Mouse (Mus musculus) heart, postnatal 36 days (tissue): Measurements from ENCODE around the gene Egfl6. TPM values are rescaled to one million over a fixed set of nuclear protein-coding genes. Genes with fewer than 3 reads are reported as not detected.
A peak's percentile ranks its signal among the peaks of the same experiment; 100 is the strongest.
"Not testable (repeated sequence)": the region's sequence is repeated elsewhere in the genome, so short reads cannot be mapped to it uniquely, and the experiment has no call there.

Experiments
- DNase-seq, 2 experiments: peaks; one replicate each; pipeline ENCODE4 v3.0.0; 2021 to 2022
- intact Hi-C: fragments of 180-260 bp; cut with DNase I; formaldehyde crosslinking; loops from one replicate; pipeline ENCODE4 v1.15.1; 2025
- total RNA-seq, 2 experiments: library from RNA; stranded (reverse); gene quantifications; 2 replicates each; pipeline ENCODE4 v1.2.3; 2021

The Egfl6 gene
- total RNA-seq, 2 experiments from 2014 or later = 0.39 to 0.41 TPM

DNA sequence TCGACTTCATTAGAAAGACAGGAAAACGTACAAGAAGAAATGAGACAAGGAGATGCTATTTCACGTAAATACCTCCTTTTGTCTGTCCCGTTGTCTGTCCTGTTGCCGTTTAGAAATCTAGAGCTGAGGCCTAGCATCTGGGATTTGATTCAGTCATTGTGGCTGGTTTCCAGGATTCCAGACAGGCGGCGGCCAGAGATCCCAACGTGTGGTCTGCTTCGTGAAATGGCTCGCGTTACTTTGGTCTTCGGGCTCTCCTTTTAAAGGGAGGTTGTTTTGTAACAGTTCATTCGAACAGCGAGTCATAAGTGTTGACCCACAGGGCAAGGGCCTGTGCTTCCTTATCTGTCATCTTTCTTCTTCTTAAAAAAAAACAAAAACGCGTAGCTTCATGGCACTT, 67.2 kb downstream of the Egfl6 start, which contains the start of gene Tceanc:
Gene Tceanc, minus strand, starts transcription at position 223 of the 400 bp plus-strand sequence.
- intact Hi-C loops = loop anchor here (10.0 kb wide), 2 partner anchors 344 to 546 kb away; partner anchors contain the start of gene Gemin8
- DNase-seq = peak; percentile 10

DNA sequence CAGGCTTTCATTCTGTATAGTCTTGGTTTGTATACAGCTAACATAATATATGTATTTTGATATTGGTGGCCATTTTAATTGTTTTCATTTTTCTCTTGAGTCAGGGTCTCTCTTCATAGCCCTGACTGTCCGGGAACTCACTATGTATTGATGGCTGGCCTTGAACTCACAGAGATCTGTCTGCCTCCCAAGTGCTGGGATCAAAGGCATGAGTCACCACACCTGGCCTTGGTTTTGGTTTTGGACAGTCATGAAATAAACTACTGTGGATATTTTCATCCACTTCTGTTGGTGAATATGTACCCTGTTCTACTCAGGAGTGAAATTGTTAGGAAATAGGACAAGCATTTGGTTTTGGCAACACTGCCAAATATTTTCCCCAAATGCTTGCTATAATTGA, 68.9 kb downstream of the Egfl6 start:
- intact Hi-C loops = loop anchor here (10.0 kb wide), 2 partner anchors 342 to 548 kb away; partner anchors contain the start of gene Gemin8
- no peak for DNase-seq

DNA sequence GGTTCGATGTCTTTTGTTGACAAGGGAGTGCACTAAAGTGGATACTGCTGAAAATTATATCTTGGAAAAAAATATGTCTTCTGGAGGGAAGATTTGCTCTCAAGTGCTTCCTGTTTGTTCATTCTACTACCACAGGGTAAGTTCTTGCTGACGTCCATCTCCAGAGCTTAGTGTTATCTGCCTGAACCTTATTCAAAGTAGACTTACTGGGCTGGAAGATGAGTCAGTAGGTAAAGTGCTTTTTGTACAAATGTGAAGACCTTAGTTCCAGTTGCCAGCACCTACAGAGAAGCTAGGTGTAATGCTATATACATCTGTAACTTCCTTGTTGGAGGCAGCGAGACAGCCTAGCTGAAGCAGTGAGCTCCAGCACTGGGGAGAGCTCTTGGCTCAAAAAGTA, 69.6 kb downstream of the Egfl6 start:
- DNase-seq = no peak
- intact Hi-C loops = loop anchor here (10.0 kb wide), 2 partner anchors 341 to 549 kb away; partner anchors contain the start of gene Gemin8

DNA sequence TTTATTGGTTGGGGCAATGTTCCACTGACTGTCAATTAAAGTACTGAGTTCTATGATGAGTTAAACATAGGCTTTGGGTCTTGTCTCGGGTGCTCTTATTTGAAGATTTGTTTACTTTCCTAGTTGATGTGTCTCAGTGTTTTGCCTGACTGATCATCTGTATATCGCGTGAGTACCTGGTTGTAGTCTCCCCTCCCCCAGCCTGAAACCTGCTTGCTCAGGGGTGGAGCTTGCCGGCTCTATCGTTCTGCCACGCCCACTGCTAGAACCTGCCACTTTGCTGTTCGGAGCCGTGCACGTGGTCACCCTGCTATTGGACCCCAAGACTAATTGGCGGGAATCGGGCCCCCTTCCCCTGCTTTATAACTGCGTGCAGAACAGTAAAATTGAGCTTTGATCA, 71.5 kb downstream of the Egfl6 start:
- not testable (repeated sequence) for DNase-seq
- intact Hi-C loops = loop anchor here (5.0 to 10.0 kb wide), 3 partner anchors 138 to 551 kb away; partner anchors contain the start of gene Gemin8

DNA sequence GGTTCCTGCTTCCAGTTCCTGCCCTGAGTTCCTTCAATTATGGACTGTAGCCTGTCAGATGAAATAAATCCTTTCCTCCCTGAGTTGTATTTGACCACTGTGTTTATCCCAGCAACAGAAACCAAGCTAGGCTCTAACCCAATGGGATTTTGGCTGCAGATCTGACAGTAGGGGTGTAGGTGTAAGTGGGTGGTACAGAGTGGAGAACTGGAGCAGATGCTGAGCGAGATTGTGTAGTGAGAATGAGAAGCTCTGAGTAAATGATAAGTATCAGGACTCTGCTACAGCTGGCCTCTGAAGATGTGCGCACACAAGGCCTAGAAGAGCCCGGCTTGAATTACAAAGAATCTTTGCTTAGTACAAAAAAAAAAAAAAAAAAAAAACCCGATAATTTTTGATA, 73.4 kb downstream of the Egfl6 start:
- intact Hi-C loops = loop anchor here (5.0 to 10.0 kb wide), 3 partner anchors 140 to 553 kb away; partner anchors contain the start of gene Gemin8
- no peak for DNase-seq

DNA sequence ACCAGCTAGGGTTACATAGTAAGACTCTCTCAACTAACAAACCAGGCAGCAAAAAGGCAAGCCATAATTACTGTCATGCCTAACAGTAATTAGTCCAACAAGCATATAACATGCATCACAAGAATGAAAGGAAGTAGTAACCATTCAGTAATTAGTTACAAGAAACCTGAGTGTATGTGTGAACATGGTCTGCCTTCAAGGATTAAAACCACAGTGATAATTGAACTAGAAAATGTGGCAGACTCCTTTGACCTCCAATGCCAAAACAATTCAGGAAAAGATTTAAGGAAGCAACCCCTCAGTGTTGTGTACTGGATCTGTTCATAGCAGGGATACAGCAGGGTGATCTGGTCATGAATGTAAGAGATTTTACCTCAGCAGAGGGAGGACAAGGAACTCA, 74.4 kb downstream of the Egfl6 start:
- DNase-seq = no peak
- intact Hi-C loops = loop anchor here (2.0 to 10.0 kb wide), 5 partner anchors 32 to 554 kb away; partner anchors contain the start of genes Gemin8, Ofd1, Rab9 and Trappc2

DNA sequence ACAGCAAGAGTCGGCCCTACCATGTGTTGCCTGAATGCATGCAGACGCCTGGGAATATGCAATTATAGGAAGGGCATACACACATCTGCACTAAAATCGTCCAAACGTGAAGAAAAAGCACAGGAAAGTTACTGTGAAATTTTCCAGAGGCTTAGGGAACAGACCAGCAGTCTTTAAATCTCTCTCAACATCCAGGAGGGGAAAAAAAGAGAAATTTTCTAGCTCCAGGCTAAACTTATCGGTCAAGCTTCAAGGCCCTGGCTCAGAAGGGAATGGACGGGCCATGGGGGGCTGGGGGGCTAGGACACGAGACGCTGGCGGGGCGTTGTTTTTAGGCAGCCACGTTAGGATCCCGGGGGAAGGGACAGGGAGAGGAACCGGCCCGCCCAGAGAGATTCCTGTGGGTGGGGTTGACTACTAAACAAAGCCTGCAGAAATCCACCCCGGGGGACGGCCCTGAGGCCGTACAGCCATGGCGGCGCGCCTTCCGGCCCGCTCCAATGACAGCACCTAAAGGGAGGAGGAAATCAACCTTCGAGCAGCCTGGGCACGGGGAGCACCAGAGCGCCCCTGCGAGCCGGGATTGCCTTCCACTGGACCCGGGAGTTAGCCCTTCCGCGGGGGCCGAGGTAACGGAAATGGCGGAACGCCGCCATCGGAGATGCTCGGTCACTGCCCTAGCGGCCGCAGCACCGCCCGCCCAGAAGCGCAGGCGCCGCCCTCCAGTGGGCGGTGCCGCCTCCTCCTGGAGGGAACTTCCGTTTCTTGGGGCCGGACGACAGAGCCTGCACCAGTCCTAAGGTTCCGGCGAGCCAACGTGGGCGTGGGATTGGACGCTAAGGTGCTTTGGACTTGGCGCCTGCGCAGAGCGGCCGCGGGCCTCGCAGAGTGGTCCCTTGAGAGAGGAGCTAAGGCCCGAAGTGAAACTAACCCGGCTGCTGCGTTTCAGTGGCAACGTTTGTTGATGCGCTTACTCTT, 75.5 kb downstream of the Egfl6 start:
- intact Hi-C loops = loop anchor here (2.0 to 10.0 kb wide), 6 partner anchors 31 to 1842 kb away; partner anchors contain the start of genes Gemin8, Ofd1, Rab9 and Trappc2
- peak; percentile 89 to 90 for DNase-seq

DNA sequence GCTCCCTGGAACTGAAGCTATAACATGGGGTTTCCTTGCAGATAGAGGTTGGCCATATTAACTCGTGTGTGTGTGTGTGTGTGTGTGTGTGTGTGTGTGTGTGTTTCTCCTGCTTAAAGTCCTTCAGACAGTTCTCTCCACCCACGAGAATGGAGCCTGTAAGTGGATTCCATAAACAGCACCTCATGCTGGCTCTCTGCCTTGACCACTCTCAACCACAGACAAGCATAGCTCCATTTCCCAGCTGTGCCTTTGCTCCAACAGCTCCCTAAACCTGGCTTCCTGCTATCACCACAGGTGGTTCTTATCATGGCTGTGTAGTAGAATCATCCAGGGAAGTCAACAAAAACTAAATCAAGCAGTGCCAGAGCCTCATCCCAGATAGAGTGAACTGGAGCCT, 81.1 kb downstream of the Egfl6 start:
- no peak for DNase-seq
- intact Hi-C loops = no loop called here

DNA sequence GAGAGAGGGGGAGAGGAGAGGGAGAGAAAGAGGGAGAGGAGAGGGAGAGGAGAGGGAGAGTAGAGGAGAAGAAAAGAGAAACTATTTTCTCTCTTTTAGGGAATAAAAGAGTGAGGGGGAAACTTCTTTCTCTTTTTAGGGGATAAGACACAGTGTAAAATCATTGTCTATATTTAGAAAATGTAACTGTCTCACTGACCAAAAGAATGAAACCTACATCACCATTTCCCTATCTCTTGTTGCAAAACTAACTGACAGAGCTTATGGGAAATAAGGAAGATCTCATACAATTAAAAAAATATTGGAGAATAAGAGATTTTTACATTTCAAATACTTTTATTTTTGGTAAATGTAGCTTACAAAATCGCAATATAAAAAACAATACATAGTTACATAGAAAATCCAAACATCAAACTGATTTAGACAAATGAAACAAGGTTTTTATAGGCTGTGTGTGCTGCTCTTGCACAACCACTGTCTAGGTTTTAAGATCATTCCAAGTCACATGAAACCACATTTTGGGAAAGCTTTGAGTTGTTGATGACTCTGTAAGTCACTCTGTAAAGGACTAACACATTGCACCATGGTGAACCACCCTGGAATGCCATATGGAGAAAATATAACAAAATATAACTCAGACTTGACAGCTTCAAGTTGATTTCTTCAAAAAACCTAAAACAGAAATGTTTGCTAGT, 85.9 kb downstream of the Egfl6 start:
- DNase-seq = no peak
- intact Hi-C loops = no loop called here

DNA sequence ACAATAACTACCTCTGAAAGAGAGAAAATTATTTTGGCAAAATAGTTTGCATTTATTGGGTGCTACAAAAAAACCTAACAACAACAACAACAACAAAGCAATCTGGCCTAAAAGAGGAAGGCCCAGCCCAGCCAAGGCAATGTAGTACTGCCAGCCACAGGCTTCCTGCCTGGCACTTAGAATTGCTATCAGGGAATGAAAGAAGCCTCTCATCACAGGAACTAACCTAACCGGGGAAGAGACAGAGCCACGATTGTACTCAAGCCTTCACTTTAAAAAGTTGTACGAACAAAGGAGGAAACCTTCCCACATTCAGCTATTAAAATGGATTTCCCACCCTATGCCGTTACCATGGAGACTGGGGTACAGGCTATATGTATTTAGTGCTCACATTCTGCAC, 87.7 kb downstream of the Egfl6 start:
- no peak for DNase-seq
- intact Hi-C loops = no loop called here

DNA sequence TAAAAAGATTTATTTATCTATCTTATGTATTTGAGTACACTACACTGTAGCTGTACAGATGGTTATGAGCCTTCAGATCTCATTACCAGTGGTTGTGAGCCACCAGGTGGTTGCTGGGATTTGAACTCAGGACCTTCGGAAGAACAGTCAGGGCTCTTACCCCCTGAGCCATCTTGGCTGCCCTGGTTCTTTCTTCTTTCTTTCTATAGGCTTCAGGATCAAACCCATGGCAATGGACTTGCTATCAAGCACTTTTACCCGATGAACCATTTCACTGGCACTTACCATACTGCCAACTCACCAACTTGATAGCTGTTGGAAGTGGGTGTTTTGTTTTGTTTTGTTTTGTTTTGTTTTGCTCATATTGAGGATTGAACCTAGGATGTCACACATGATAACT, 90.5 kb downstream of the Egfl6 start:
- no peak for DNase-seq
- intact Hi-C loops = no loop called here

DNA sequence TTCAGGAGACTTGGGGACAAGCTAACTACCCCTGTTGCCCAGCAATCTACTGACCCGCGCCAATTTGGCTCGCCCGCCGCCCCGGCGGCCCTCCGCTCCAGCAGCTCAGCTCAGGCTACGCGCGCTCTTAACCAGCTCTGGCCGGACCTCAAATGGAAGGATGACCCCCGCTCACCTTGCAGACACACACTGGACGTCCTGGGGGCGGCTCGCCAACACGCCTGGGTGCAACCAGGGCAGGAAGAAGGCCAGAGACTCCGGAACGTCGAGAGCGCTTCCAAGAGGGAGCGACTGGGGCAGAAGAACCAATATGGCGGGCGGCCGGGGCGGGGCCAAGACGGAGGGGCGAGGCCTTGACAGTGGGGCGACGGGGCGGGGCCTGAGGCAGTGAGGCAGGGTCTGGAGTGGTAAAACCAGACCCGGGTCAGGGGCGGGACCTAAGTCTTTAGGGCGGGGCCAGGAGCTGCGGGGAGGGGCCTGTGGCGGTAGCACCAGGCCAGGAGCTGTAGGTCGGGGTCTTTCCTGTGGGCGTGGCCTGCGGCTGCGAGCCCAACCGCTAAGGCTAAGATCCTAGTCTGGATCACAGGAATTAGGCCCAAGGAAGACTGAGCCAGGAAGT, 106.0 kb downstream of the Egfl6 start, which contains the start of gene Rab9:
Gene Rab9, minus strand, starts transcription at position 503 of the 619 bp plus-strand sequence.
- intact Hi-C loops = loop anchor here (2.0 kb wide), 1 partner anchor 31 kb away; no protein-coding TSS in a partner anchor
- peak; percentile 88 to 92 for DNase-seq

DNA sequence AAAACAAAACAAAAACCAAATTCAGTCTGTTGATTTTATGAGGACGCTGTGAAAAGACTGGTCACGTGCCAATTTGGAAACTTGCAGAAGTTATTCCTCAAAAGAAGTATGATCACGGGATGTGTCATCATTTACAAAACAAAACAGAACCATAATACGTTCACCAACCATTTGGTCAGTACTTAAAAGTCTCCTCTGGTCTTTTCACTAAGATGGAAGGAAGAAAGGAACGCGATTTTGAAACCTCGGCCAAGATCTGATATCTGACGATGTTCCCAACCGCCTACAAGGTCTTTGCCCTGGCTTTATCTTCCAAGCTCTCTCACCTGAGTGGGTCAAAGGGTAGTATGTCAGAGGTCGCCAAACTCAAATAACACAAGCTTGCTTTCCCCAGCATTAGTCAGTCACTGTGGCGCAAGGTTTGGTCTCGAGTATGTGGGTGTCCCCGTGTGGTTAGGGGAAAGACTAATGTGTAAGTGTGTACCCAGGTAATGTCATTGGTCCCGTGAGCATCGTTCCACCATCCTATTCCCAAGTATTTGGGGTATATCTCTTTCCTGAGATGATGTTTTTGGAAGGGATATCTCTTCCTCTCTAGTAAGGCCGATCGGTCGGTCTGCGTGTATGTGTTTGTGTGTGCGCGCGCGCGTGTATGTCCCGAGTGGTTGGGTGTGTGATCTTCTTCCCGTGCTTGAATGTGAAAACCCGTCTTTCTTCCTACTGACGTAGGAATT, 106.7 kb downstream of the Egfl6 start:
- peak in 1 of 2 experiments; percentile 5 for DNase-seq
- intact Hi-C loops = loop anchor here (2.0 kb wide), 1 partner anchor 32 kb away; no protein-coding TSS in a partner anchor

DNA sequence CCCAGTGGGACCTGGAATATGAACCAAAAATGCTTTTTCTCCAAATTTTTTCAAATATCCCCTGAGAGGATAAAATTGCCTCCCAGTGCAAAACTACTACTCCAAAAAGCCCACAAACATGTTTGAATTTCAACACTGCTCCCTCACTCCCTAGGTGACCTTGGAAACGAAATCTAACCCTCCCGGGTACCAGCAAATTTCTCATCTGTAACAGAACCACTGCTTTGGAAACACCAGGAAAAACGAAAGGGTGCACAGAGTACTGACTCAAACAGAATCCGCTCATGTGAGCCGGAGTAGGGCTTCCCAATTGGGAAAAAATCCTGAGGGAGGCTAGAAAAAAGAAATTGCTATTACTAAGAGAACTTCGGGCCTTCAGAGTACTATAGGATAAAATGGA, 108.1 kb downstream of the Egfl6 start:
- no peak for DNase-seq
- intact Hi-C loops = no loop called here

Other genes starting within 250 kb of the Egfl6 start
- 10 to 100 TPM; 14.8 to 16.6 TPM for gene Trappc2, start 145.1 kb downstream of the Egfl6 start, total RNA-seq
- 1 to 10 TPM; 3.7 to 5.3 TPM for gene Ofd1, start 145.0 kb downstream of the Egfl6 start, total RNA-seq
- gene Rab9, start 105.9 kb downstream of the Egfl6 start, total RNA-seq = 10 to 100 TPM; 24.3 to 33.7 TPM
- 1 to 10 TPM; 2.4 to 3.6 TPM for gene Tceanc, start 67.2 kb downstream of the Egfl6 start, total RNA-seq